Mouse (Mus musculus): ENCODE measurements around the gene Ccl1. TPM values are rescaled to one million over a fixed set of nuclear protein-coding genes. Genes with fewer than 3 reads are reported as not detected.

Gene Ccl1
- not detected in 2 replicates for polyA plus RNA-seq (2012)

DNA sequence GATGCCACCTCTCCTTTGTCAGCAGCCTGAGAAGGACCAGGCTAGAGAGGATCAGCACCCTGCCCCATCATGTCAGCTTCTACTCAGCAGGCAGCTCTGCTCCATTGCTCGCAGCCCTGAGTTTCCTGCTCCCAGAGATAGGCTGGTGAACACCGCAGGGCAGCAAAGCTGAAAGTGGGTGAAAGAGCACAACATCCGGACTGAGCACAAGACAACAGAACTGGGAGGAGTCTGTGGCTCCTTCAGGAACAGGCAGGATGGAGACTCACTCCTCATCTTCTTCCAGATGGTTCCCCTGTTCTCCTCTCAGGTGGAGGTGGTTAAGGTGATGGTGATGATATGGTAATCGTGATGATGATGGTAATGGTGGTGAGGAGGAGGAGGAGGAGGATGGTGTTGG lies at the start of gene Ccl1:
Ccl1 (minus strand) TSS at position 101 of the 400 bp plus-strand sequence.
- no peak for TF ChIP-seq GATA1 (IDR thresholded peaks at IDR 0.05; ENCODE audit: low read length)

DNA sequence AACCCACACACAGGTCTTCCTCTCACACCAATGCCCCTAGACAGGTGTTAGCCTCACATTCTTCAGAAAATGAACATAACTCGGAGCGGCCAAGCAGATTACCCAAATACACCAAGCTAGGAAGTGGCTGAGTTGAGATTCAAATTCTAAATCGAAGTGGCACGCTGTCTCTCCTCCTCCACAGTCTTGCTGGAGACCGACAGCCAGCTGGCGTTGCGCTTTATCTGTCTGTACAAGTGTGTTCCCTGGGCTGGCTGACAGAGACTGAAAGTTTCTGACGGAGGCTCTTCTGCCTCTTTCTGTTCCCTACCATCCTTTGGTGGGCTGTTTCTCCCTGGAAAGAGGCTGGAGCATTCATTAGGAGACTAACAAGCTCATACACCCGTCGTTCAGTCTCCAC lies 45.5 kb upstream of the Ccl1 start:
- no peak for TF ChIP-seq GATA1 (IDR thresholded peaks at IDR 0.05; ENCODE audit: low read length)

DNA sequence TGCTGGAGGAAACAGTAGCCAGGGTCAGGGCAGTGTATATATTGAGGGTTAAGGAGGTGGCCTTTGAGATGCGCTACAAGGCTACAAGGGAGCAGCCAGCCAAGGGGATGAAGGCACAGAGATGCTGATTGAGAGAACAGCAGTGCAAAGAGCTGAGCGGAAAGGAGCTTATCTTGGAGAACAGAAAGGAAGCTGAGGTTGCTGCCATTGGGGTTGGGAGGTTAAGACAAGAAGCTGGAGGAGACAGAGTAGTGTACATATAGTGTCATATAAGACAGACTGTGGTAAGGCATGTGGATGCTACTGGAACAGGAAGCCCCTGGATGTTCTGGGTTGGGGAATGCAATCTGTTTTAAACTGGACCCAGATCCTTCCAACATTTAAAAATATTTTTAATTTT lies 35.4 kb upstream of the Ccl1 start:
- no peak for TF ChIP-seq GATA1 (IDR thresholded peaks at IDR 0.05; ENCODE audit: low read length)

DNA sequence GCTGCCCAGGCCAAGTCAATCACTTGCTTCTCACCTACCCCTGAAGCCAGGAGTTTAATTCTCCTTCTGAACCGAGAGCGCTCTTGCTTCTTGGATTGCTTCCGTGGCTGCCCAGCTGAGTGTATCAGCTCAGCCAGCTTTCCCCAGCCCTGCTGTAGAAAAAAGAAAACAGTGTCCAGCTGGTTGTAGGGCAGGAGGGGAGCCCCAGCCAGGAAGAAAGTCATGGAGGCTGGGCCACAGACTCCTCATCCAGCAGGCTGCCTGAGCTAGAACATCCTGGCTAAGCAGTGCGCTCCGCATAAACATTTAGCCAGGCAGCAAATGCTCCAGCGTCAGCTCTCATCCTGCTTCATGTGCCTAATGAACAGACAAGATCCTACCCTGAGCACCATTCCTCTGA lies 34.9 kb upstream of the Ccl1 start:
- no peak for TF ChIP-seq GATA1 (IDR thresholded peaks at IDR 0.05; ENCODE audit: low read length)

DNA sequence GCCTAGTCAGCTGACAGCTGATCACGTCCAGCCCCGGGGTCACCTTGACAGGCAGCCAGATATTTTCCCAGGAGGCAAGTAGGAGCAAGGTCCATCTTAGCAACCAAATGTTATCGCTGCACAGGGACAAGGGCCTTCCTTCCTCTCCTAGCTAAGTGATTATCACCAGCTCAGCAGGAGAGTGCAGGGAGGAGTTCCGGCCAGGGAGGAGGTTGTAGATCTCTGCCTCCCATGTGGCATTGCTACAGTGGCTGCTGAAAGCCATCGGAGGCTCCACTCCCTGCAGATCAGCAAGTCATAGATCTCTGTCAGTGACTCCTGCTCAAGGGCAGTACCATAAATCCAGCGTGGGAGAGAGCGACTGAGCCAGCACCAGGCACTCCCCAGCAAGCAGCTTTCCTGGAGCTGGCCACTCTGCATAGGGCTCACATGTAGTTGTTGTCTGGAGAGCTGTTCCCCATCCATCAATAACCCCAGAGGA lies 34.5 kb upstream of the Ccl1 start:
- TF ChIP-seq GATA1 (IDR thresholded peaks at IDR 0.05; ENCODE audit: low read length), result no peak

DNA sequence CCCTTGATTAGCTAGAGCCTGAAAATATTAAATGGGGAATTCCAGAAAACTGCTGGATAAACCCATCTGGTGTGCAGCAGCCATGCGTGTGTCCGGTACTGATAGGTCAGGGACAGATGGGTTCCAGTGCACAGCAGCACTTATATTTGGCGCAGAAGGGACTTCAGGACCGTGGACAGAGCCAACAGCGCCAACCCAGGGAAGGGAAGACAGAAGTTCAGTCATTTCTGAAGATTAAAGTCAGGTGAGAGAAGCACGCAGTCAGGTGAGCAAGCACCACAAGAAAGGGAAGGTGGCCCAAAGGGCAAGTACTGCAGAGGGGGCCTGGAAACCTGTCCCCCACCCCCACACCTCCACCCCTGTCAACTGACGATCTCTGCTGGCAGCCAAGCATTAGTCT lies 7.7 kb upstream of the Ccl1 start:
- TF ChIP-seq GATA1 (IDR thresholded peaks at IDR 0.05; ENCODE audit: low read length), result no peak

DNA sequence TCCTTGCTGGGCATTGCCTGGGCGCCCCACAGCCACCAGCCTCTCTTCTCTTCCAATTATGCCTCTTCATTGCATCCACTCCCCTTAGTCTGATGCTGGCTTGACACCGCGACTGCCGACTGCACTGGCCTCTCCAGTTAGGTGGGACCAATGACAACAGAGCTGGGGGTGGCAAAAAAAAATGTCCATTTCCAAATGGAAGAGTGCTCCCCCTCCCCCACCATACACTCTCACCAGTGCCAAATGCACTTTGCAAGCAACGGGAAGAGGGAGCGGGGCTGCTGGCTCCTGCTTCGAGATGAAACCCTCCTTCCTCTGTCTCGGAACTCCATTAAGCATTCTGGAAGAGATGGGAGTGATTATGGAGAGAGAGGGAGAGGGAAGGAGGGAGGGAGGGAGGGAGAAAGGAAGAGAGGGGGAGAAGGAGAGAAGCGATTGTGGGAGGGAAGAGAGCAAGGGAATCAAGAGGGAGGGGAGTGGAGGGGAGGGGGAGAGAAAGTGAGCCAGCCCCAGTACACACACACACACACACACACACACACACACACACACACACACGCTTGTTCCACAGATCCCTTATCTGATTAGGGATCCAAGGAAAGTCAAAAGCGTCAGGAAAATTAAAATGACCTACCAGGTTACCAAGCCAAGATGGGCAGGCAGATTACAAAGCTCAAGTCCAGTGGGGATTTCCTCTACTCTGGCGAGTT lies 5.0 kb upstream of the Ccl1 start:
- no peak for TF ChIP-seq GATA1 (IDR thresholded peaks at IDR 0.05; ENCODE audit: low read length)

DNA sequence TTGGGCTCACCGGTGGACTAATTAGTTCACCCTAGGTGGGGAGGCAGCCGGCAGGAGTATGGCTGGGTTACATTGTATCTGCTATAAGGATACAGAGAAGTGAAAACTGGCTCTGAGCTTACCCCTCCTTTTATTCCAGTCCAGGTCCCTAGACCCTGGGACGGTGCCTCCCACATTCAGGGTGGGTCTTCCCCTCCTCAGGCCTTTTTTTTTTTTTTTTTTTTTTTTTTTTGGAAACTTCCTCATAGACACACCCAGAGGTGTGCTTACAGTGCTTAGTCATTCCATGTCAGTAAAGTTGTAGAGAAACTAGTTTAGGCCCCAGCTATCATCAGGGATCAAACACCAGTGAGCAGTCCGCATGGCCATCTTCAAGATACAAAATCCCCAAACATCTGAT lies 7.6 kb downstream of the Ccl1 start:
- no peak for TF ChIP-seq GATA1 (IDR thresholded peaks at IDR 0.05; ENCODE audit: low read length)

GRCm38 (mm10) chr11:82290841-82291240 lies 14.6 kb downstream of the Ccl1 start:
- TF ChIP-seq GATA1 (IDR thresholded peaks at IDR 0.05; ENCODE audit: low read length), result no peak

- TF ChIP-seq GATA1 (IDR thresholded peaks at IDR 0.05; ENCODE audit: low read length), result no peak
Measured at GRCm38 (mm10) chr11:82274149-82274812, 31.2 kb downstream of the Ccl1 start.

DNA sequence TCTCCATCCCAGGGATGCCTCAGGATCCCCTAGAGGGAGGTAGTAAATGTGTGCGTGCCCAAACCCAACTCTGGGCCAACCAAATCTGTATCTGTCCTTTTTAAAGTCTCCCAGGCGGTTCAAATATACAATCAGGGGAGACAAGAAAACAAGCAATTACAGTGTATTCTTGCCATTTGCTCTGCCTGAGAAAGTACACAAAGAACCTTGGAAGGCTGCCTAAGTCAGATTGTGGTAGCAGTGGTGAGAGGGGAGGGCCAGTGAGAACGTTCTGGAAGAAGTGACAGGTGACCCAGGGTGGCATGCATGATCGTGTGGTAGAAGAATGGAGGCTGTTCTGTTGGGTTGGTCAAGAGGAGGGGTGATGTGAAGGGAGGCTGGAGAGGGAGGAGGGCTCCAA lies 46.4 kb downstream of the Ccl1 start:
- TF ChIP-seq GATA1 (IDR thresholded peaks at IDR 0.05; ENCODE audit: low read length), result no peak

- no peak for TF ChIP-seq GATA1 (IDR thresholded peaks at IDR 0.05; ENCODE audit: low read length)
Measured at GRCm38 (mm10) chr11:82255601-82256000, 49.9 kb downstream of the Ccl1 start.

- no peak for TF ChIP-seq GATA1 (IDR thresholded peaks at IDR 0.05; ENCODE audit: low read length)
Measured at GRCm38 (mm10) chr11:82253421-82253820, 52.1 kb downstream of the Ccl1 start.

GRCm38 (mm10) chr11:82251251-82251650 lies 54.2 kb downstream of the Ccl1 start:
- TF ChIP-seq GATA1 (IDR thresholded peaks at IDR 0.05; ENCODE audit: low read length), result no peak

- TF ChIP-seq GATA1 (IDR thresholded peaks at IDR 0.05; ENCODE audit: low read length), result no peak
Measured at GRCm38 (mm10) chr11:82249945-82250344, 55.5 kb downstream of the Ccl1 start.

DNA sequence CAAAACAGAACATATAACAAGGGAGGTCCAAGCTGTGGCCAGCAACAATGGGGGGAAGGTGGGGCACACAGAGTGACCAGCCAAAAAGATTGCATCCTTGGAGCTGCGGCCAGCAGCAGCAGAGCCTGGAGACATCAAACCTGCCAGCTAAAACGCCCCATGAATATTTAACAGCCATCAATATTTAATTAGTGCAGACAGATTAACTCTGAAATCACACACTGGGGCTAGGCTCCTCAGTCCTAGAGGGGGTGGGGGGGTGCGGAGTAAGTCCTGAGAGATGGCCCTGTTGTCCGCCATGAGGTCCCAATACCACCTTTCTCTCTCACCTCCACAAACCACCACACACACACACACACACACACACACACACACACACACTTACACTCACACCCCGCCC lies 68.1 kb downstream of the Ccl1 start:
- TF ChIP-seq GATA1 (IDR thresholded peaks at IDR 0.05; ENCODE audit: low read length), result no peak

Data from G1E-ER4 (cell line).